Mouse (Mus musculus) left cerebral cortex, postnatal 10 days (tissue): ENCODE results near the gene Ocln. TPM values are rescaled to one million over a fixed set of nuclear protein-coding genes. Genes with fewer than 3 reads are reported as not detected.
"Not testable (repeated sequence)": the region's sequence is repeated elsewhere in the genome, so short reads cannot be mapped to it uniquely, and the experiment has no call there.

ENCODE experiments used
- DNase-seq, 2 experiments: peaks; one replicate each; pipeline ENCODE4 v3.0.0; 2021 to 2022; ENCODE audit warnings: low spot score in 2 of 2, mixed read lengths in 1 of 2; ENCODE audit errors: extremely low spot score in 1 of 2
- intact Hi-C: fragments of 180-260 bp; cut with DNase I; formaldehyde crosslinking; loops from one replicate; pipeline ENCODE4 v1.15.1; 2025
- total RNA-seq, 2 experiments: library from RNA; stranded (reverse); gene quantifications; 2 replicates each; pipeline ENCODE4 v1.2.3; 2021

The Ocln gene
- total RNA-seq, 2 experiments from 2014 or later = 9.5 to 9.6 TPM

DNA sequence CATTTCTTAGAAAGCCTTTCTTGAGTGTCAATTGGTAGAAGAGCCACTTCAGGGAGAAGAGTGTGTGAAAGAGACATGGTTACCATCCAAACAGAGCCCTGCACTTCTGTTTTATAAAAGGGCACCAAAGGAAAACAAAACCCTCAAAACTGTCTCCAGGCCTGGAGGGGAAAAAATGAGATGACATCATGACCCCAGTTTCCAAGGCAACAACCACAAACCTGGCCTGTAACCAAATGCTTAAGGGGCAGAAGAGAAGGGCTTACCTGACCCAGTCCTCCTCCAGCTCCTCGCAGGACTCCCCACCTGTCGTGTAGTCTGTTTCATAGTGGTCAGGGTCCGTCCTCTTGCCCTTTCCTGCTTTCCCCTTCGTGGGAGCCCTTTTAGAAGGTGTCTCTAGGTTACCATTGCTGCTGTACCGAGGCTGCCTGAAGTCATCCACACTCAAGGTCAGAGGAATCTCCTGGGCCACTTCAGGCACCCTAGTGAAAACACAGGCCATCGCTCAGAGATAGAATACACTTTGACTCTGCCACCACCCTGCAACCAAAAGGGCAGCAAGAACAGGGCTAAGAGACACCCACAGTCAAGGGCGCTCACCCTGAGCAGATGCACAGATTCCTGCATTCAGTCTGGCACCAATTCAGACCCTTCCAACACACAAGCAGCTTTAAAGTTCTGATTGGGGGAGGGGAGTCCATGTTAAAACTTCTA, 41.2 kb downstream of the Ocln start:
- intact Hi-C loops = no loop called here
- DNase-seq = no peak

DNA sequence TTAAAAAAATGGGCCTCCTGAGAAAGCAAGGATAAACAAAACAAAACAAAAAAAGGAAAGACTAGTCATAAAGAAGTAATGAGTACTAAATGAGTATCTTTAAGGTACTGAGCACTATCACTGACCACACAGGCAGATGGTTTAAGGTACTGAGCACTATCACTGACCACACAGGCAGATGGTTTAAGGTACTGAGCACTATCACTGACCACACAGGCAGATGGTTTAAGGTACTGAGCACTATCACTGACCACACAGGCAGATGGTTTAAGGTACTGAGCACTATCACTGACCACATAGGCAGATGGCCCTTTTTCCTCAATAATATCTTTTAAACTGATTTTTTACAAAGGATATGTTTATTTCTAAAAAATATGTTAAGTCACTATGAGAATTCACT, 52.9 kb downstream of the Ocln start:
- intact Hi-C loops, DNase-seq: not testable (repeated sequence)

DNA sequence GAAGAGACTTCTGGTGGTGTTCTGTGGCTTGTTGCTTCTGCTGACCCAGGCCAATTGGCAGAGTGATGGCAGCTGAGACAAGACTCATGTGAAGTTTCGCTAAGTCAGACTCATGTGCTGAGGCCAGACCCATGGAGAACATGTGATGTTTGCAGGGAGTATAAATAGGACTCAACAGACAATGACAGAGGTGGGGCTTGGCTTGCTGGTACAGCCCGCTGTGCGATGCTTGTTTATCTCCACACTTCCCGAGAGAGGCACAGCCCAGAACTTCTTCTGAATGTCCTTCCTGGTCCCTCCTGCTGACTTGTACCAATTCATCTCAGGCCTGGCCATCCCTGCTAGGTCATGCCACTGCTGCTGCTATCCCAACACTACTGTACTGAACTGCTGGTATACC, 57.2 kb downstream of the Ocln start:
- intact Hi-C loops = no loop called here
- DNase-seq = peak in 1 of 2 experiments; percentile 60

DNA sequence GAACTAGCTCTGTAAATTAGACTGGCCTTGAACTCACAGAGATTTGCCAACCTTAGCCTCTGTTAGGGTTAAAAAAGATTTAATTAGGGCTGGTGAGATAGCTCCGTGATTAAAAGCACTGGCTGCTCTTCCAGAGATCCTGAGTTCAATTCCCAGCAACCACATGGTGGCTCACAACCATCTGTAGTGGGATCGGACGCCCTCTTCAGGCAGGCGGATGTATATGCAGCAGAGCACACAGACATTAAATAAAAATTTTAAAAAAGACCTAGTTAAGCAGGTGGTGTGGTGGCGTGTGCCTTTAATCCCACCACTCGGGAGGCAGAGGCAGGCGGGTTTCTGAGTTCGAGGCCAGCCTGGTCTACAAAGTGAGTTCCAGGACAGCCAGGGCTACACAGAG, 58.1 kb downstream of the Ocln start:
- not testable (repeated sequence) for DNase-seq
- intact Hi-C loops = loop anchor here (5.0 kb wide), 2 partner anchors 123 to 367 kb away; partner anchors contain the start of gene Marveld2

DNA sequence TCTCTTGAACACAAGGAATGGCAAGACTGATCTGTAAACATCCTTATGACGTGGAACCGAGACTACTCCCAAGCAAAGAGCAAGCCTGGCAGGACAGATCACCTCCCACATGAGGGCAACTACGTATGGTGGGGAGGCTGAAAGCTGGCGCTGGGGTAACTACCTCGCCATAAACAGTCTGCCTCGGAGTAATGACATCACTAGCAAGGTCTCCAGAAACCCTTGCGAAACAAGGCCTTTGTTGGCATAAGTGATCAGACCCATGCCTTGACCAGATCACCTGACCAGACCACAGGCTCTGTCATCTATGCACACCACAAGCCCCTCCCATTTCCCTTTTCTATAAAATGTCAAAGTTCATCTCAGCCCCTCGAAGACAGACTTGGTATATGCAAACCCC, 59.2 kb downstream of the Ocln start:
- intact Hi-C loops = loop anchor here (5.0 kb wide), 2 partner anchors 124 to 366 kb away; partner anchors contain the start of gene Marveld2

DNA sequence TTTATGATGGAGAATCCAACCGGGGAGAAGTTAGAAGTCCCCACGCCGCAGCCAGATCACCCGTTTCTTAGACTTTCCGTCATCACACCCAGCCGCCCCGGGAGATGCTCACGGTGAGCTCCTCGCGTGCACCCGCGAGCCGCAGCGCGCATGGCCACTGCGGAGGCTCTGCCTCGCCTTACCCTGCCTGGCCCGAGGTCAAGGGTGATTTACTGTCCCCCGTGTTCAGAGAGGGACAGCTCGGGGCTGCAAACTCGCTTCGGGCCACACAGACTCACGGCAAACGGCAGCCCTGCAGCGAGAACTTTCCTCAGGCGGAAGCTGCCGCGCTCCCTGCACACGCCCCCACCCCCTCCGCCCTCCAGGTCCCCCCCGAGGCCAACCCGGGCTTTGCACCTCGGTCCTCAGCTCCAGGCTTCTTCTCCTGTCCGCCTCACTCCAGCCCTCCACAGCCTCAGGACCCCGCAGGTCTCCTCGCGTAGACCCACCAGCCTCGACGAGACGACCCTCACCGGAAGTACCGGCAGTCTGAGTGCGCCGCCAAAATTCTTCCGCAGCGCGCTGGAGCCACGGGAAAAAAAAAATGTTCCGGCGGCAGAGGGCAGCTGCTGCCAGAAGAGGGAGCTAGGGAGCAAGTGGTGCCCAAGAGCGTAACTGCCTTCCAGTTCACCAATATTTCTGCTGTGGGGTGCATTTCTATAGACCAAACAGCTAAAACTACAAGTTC, 60.3 kb downstream of the Ocln start, which contains the start of gene Gtf2h2:
Gene Gtf2h2, minus strand, starts transcription at position 519 of the 727 bp plus-strand sequence.
- DNase-seq = peak; percentile 78 to 89
- intact Hi-C loops = loop anchor here (5.0 kb wide), 2 partner anchors 125 to 365 kb away; partner anchors contain the start of gene Marveld2

More for the DNA sequence above, 59.2 kb downstream of the Ocln start:
- no peak for DNase-seq

DNA sequence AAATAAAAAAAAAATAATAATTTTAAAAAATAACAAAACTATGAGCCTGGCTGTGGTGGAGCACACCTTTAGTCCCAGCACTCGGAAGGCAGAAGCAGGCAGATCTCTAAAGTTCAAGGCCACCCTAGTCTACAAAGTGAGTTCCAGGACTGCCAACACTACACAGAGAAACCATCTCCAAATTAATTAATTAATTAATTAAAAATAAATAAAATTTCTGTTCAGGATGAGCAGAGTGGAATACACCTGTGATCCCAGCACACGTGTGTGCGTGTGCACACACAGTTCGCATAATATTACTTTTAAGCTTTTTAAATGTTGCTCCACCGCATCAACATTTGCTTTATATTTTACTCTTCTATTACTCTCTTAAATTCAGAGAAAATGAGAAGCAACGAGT, 60.9 kb downstream of the Ocln start:
- intact Hi-C loops = loop anchor here (5.0 kb wide), 2 partner anchors 126 to 364 kb away; partner anchors contain the start of gene Marveld2
- DNase-seq = no peak

DNA sequence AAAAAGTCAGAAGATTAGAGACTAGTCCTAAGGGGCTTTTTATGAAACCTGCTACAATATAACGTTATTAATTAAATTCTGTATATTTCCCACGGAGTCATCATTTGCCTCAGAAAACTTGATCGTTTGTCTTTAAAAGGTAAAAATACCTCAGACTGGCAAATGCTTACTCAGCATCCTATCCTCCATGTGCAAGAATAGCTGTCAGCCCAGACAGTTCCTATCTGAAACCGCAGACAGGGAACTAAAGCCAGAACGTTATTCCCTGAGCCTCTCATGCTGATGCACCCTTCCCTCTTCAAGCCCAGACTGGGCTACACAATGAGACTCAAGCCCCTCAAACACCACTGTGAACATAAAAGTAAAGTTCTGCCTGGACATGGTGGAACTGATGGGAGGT, 62.1 kb downstream of the Ocln start:
- intact Hi-C loops = loop anchor here (5.0 kb wide), 2 partner anchors 127 to 363 kb away; partner anchors contain the start of gene Marveld2
- DNase-seq = no peak

DNA sequence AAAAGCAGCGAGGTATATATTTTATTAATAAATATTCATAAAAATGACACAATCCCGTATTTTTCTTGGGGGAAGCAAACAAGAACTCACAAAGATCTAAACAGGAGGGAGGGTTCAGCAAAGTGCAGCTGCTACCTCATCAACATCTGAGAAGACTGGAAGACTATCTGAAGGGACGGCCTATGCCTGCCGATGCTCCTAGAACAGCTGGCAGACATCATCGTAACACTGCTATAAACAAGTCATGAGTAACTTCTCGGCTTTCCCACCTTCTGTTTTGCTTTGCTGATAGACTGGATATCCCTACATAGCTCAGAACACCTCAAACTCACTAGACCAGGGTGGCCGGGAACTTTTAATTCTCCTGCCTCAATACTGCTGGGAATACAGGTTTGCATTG, 68.9 kb downstream of the Ocln start:
- DNase-seq = no peak
- intact Hi-C loops = loop anchor here (10.0 kb wide), 2 partner anchors 321 to 419 kb away; no protein-coding TSS in a partner anchor

DNA sequence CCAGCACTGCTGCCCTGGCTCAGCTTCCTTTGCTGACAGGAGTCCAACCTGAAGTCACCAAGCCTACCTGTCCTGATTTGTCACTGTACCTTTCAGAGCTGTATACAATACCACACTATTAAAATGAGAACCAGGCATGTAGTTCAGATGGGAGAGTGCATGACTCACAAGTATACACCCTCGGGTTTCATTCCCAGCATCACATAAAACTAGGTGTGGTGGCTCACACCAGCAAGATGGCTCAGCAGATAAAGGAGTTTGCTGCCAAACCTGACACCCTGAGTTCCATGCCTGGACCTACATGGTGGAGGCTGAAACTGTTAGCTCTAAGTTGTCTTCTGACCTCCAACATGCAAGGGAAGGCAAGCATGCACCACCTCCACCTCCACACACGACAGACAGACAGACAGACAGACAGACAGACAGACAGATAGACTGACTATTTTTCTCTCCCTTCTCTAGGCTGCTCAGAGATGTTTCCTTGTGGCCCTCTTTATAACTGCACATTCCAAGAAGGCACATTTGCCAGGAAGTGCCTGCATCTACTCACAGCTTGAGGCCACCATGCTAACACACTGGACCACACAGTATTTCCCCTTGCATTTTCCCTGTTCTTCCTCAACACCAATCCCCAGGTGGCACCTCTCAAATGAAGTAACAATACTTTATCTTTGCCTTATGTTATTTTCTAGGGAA, 88.8 kb downstream of the Ocln start:
- no peak for DNase-seq
- intact Hi-C loops = no loop called here

DNA sequence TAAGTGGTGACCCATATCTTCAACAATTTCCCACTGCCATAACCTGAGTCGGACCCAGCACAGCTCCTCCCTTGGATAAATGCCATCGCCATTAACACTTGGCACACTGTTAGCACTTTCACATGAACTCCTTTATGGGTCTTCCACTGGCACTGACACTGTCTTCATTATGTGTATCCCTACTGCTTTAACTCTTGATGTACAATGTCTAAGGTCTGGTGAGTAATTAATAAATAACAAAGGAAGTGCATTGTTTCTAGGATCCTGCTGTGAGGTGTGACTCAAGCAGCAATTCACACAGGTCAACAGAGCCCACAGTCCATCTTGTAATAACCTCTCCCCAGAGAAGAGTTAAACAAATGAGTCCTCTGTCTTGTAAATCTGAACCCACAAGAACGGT, 91.2 kb downstream of the Ocln start:
- DNase-seq = no peak
- intact Hi-C loops = no loop called here

DNA sequence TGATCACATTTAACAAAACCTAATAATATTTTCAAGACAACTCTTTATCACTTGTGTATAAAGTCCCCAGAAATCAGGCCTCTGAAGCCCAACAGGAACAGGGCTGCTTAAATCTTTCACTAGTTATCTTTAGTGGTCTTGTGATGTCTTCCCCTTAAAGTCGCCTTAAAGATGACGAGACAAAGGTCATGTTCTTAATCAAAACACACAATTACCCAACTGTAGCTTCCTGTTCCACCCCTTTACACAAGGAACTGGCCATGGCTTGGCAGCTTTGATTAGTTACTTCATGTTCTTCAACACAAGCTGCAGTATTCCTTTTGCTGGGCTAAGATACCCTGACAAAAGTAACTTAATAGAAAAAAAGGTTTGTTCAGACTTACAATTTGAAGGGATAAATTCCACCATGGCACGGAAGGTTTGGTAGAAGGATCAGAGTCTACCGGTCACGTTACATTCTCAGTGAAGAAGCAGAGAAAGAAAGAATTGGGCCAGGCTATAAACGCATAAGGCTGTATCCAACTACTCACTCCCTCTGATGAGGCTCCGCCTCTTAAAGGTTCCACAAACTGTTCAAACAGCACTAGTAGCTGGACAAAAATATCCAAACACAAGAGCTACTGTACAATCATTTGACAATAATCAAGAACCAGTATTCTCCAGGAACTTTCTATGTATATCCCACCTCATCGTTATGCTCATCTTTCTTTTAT, 99.9 kb downstream of the Ocln start, which contains the start of gene Naip1:
Gene Naip1, minus strand, starts transcription at position 455 of the 713 bp plus-strand sequence.
- intact Hi-C loops, DNase-seq: not testable (repeated sequence)

DNA sequence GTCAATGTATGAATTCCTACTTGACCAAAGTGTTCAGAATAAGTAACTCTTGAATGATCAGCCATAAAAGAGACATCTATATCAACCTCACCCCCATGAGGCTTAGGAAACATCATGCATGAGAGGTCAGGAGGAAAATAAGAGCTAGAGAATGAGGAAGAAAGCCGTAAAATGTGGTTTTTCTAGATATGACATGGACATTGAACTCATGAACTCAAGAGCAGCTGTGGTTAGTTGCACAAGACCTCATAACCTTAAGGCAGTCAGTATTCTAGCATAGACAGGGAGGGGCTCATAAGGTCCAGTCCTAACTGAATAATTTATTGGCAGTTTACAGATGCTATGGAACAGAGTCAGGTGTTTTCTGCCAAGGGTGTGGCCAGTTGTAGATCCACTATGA, 103.0 kb downstream of the Ocln start:
- intact Hi-C loops = no loop called here
- DNase-seq = no peak

Other genes with a start within 250 kb of the Ocln start
- gene Naip6, start 235.0 kb downstream of the Ocln start, total RNA-seq = under 1 TPM; 0.24 to 0.26 TPM
- gene Naip1, start 99.8 kb downstream of the Ocln start, total RNA-seq = under 1 TPM; 0.18 to 0.41 TPM
- gene Gtf2h2, start 60.1 kb downstream of the Ocln start, total RNA-seq = 10 to 100 TPM; 42.8 to 44.2 TPM
- gene Marveld2, start 64.3 kb upstream of the Ocln start, total RNA-seq = 1 to 10 TPM; 1.2 to 2.6 TPM
- 100 to 1,000 TPM; 110 to 115 TPM for gene Ak6, start 98.3 kb upstream of the Ocln start, total RNA-seq
- 10 to 100 TPM; 13.0 to 13.3 TPM for gene Rad17, start 98.3 kb upstream of the Ocln start, total RNA-seq
- gene Taf9, start 98.9 kb upstream of the Ocln start, total RNA-seq = 10 to 100 TPM; 23.2 to 29.3 TPM
- gene Ccdc125, start 117.0 kb upstream of the Ocln start, total RNA-seq = under 1 TPM; 0.47 to 0.79 TPM
- gene Cdk7, start 178.2 kb upstream of the Ocln start, total RNA-seq = 10 to 100 TPM; 33.6 to 37.3 TPM
- gene Mrps36, start 191.9 kb upstream of the Ocln start, total RNA-seq = 10 to 100 TPM; 65.3 to 65.6 TPM
- 1 to 10 TPM; 1.8 to 3.1 TPM for gene Cenph, start 223.2 kb upstream of the Ocln start, total RNA-seq
- 1 to 10 TPM; 3.9 to 6.5 TPM for gene Ccnb1, start 233.9 kb upstream of the Ocln start, total RNA-seq